Mouse (Mus musculus) heart, adult 10 weeks (tissue): Measurements from ENCODE around the gene Klk1b24. TPM values are rescaled to one million over a fixed set of nuclear protein-coding genes. Genes with fewer than 3 reads are reported as not detected.

Source experiments
- polyA plus RNA-seq: library from polyadenylated mRNA; stranded (reverse); fragments of 350-450 nt; fragmentation: Illumina TruSeq; extraction: RNeasy Lipid Tissue Mini Kit (QIAGEN cat#74804); gene quantifications from one replicate; pipeline ENCODE4 v1.2.3, GENCODE M21; 2014; ENCODE audit warnings: low read depth, low replicate concordance

The Klk1b24 gene
- polyA plus RNA-seq = not detected

DNA sequence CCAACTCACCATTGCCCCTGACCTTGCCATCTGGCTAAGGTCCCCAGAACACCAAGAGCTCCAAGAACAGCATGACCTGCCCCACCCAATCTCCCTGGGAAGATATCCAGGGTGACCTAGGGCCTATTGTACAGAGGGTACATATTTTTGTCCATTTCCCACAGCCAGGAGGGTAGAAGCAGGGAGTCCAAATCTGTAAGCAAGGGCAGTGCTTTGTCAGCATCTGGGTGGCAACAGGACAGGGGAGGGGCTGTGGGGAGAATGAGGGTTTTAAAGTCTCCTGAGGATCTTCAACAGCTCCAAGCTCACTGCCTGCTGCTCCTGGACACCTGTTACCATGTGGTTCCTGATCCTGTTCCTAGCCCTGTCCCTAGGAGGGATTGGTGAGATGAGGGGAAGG is at the start of gene Klk1b24:
Gene Klk1b24 (plus strand): TSS at position 301 of the 400 bp plus-strand sequence.

DNA sequence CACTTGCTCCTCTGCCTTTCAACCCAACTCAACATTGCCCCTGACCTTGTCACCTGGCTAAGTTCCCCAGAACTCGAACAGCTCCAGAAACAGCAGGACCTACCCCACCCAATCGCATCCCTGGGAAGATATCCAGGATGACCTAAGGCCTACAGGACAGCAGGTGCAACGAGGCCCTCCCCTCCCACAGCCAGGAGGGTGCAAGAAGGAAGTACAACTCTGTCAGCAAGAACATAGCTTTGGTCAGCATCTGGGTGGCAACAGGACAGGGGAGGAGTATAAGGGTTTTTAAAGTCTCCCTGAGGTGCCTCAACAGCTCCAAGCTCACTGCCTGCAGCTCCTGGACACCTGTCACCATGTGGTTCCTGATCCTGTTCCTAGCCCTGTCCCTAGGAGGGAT is 9.9 kb downstream of the Klk1b24 start, which contains the start of gene Klk1b3:
Gene Klk1b3 (plus strand): TSS at position 301 of the 400 bp plus-strand sequence.

DNA sequence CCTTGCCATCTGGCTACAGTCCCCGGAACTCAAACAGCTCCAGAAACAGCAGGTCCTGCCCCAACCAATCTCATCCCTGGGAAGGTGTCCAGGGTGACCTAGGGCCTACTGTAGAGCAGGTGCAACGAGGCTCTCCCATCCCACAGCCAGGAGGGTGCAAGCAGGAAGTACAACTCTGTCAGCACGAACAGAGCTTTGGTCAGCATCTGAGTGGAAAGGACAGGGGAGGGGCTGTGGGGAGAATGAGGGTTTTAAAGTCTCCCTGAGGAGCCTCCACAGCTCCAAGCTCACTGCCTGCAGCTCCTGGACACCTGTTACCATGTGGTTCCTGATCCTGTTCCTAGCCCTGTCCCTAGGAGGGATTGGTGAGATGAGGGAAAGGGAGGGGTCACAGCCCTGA is 19.1 kb downstream of the Klk1b24 start, which contains the start of gene Klk1b4:
Gene Klk1b4 (plus strand): TSS at position 301 of the 400 bp plus-strand sequence.

DNA sequence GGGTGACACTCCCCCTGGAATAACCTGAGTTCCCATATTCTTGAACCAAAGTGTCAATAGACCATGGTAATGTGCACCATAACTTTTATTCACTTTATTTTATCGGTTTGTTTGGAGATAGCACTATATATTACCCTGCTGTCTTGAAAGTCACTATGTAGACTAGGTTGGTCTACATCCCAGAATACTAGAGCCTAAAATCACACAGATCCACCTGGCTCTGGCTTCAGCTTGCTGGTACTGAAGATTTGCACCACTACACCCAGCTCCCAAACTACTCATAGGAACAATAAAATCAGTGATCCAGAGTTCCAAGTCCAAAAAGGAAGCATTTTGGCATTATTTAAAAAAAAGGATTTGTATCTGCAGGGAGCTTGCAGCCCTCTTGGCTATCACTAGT is 27.6 kb downstream of the Klk1b24 start, which contains the start of gene Klk1b5:
Gene Klk1b5 (plus strand): TSS at position 301 of the 400 bp plus-strand sequence.

DNA sequence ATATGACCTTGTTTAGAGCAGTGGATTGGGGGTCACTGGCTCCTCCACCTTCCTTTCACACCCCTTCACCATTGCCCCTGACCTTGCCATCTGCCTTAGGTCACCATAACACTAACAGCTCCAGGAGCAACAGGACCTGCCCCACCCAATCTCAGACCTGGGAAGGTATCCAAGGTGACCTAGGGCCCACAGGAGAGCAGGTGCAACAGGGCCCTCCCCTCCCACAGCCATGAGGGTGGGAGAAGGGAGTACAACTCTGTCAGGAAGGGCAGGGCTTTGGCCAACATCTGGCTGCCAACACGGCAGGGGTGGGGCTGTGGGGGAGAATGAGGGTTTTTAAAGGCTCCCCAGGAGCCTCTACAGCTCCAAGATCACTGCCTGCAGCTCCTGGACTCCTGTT is 37.0 kb downstream of the Klk1b24 start, which contains the start of gene Klk1:
Gene Klk1 (plus strand): TSS at position 285 of the 400 bp plus-strand sequence.

DNA sequence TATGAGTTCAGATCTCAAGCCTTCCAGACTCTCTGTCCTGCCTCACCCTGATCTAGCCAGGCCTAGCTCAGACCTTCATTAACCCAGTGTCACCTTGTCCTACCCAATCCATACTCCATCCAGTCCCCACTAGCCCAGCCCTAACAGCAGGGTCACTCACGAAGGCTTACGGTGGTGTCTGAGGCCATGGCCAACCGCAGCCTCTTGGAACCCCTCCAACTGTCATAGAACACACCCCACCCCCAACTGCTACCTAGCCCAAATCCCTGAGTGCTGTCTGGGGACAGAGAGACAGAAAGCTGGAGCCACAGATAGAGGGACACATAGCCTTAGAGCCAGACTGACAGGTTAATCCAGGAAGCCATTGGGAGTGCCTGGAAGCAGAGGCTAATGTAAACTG is 47.9 kb downstream of the Klk1b24 start, which contains the start of gene Gm36864:
Gene Gm36864 (plus strand): TSS at position 269 of the 400 bp plus-strand sequence.

Other genes with a start within 250 kb of the Klk1b24 start
- gene Klk1b8, start 237.6 kb upstream of the Klk1b24 start, polyA plus RNA-seq = not detected
- gene Klk1b1, start 221.5 kb upstream of the Klk1b24 start, polyA plus RNA-seq = not detected
- gene Klk1b9, start 212.2 kb upstream of the Klk1b24 start, polyA plus RNA-seq = not detected
- gene Klk1b11, start 192.4 kb upstream of the Klk1b24 start, polyA plus RNA-seq = not detected
- gene Klk1b26, start 176.1 kb upstream of the Klk1b24 start, polyA plus RNA-seq = 0.45 TPM
- gene Klk1b27, start 135.9 kb upstream of the Klk1b24 start, polyA plus RNA-seq = not detected
- not detected for gene Klk1b21, start 85.9 kb upstream of the Klk1b24 start, polyA plus RNA-seq
- not detected for gene Klk1b22, start 75.6 kb upstream of the Klk1b24 start, polyA plus RNA-seq
- not detected for gene Klk1b16, start 51.5 kb upstream of the Klk1b24 start, polyA plus RNA-seq
- gene Klk1b3, start 10.0 kb downstream of the Klk1b24 start, polyA plus RNA-seq = not detected
- not detected for gene Klk1b4, start 19.2 kb downstream of the Klk1b24 start, polyA plus RNA-seq
- not detected for gene Klk1b5, start 27.7 kb downstream of the Klk1b24 start, polyA plus RNA-seq
- not detected for gene Klk1, start 37.1 kb downstream of the Klk1b24 start, polyA plus RNA-seq
- gene Gm36864, start 47.9 kb downstream of the Klk1b24 start, polyA plus RNA-seq = not detected
- gene 1700028J19Rik, start 58.5 kb downstream of the Klk1b24 start, polyA plus RNA-seq = 0.68 TPM
- gene 2410002F23Rik, start 58.5 kb downstream of the Klk1b24 start, polyA plus RNA-seq = 18.5 TPM
- gene Acp4, start 69.1 kb downstream of the Klk1b24 start, polyA plus RNA-seq = not detected
- gene Gm15517, start 73.2 kb downstream of the Klk1b24 start, polyA plus RNA-seq = not detected
- 1.3 TPM for gene Clec11a, start 118.7 kb downstream of the Klk1b24 start, polyA plus RNA-seq
- 1.0 TPM for gene Shank1, start 122.0 kb downstream of the Klk1b24 start, polyA plus RNA-seq
- 2.6 TPM for gene Syt3, start 195.9 kb downstream of the Klk1b24 start, polyA plus RNA-seq
- not detected for gene 1700008O03Rik, start 197.6 kb downstream of the Klk1b24 start, polyA plus RNA-seq
- gene Lrrc4b, start 240.8 kb downstream of the Klk1b24 start, polyA plus RNA-seq = 11.4 TPM